Mouse (Mus musculus) limb, embryonic 10.5 days (tissue): ENCODE measurements around the gene Tm4sf5. TPM values are rescaled to one million over a fixed set of nuclear protein-coding genes. Genes with fewer than 3 reads are reported as not detected.
A peak's percentile ranks its signal among the peaks of the same experiment; 100 is the strongest.

Experiments used
- DNase-seq: peaks from one replicate; pipeline ENCODE4 v3.0.0-alpha.2; 2017; ENCODE audit warnings: low spot score
- H3K27ac ChIP-seq: fragments of 300-500 bp; sonication (generic); 2 replicates; pipeline ENCODE4 v1.5.1; 2016; ENCODE audit warnings: mild to moderate bottlenecking
- H3K27me3 ChIP-seq: fragments of 300-500 bp; sonication (generic); 2 replicates; pipeline ENCODE4 v1.6.1; 2016; ENCODE audit warnings: low read depth, mild to moderate bottlenecking; ENCODE audit not compliant: poor library complexity, severe bottlenecking
- H3K36me3 ChIP-seq: fragments of 300-500 bp; sonication (generic); 2 replicates; pipeline ENCODE4 v1.6.1; 2016; ENCODE audit warnings: mild to moderate bottlenecking, moderate library complexity
- H3K4me1 ChIP-seq: fragments of 300-500 bp; sonication (generic); 2 replicates; pipeline ENCODE4 v1.6.1; 2016
- H3K4me3 ChIP-seq: fragments of 300-500 bp; sonication (generic); 2 replicates; pipeline ENCODE4 v1.5.1; 2016; ENCODE audit warnings: mild to moderate bottlenecking, moderate library complexity
- H3K9me3 ChIP-seq: fragments of 300-500 bp; sonication (generic); replicated peaks from 2 replicates; pipeline ENCODE4 v1.6.1; 2016; ENCODE audit warnings: mild to moderate bottlenecking
- WGBS: fragments of 180-500 bp; shearing (Covaris S2); methylation state at CpG from one replicate; pipeline ENCODE4 v1.1.7; 2016; 5-methylcytosine and 5-hydroxymethylcytosine counted together
- polyA plus RNA-seq: library from polyadenylated mRNA; unstranded; fragments of >200 nt; fragmentation: Nextera tagmentation; extraction: Ambion mirVana; gene quantifications from 2 replicates; pipeline ENCODE4 v1.2.1, GENCODE M21; 2016

Tm4sf5 gene
- polyA plus RNA-seq, 1 experiment from 2014 or later: 1.2 TPM

- no peak for DNase-seq
- Histone ChIP-seq H3K9me3 (no peaks in the 10 kb centered on the region), H3K4me3 (no peak overlapping the region), H3K36me3 (no peaks in the 10 kb centered on the region), H3K27ac (no peak overlapping the region), H3K4me1 (no peaks in the 10 kb centered on the region), H3K27me3 (no peaks in the 10 kb centered on the region)
- 54% methylated on average over 4 of the region's 4 CpGs for WGBS
These were observed 17.2 kb upstream of the Tm4sf5 start for GRCm38 (mm10) chr11:70487816-70488215.

GRCm38 (mm10) chr11:70489138-70489537 lies 15.9 kb upstream of the Tm4sf5 start:
- Histone ChIP-seq H3K9me3 (no peaks in the 10 kb centered on the region), H3K27ac (no peak overlapping the region), H3K4me1 (no peaks in the 10 kb centered on the region), H3K4me3 (no peak overlapping the region), H3K36me3 (no peaks in the 10 kb centered on the region), H3K27me3 (no peaks in the 10 kb centered on the region)
- WGBS: 88% methylated on average over 3 of the region's 3 CpGs
- no peak for DNase-seq

DNA sequence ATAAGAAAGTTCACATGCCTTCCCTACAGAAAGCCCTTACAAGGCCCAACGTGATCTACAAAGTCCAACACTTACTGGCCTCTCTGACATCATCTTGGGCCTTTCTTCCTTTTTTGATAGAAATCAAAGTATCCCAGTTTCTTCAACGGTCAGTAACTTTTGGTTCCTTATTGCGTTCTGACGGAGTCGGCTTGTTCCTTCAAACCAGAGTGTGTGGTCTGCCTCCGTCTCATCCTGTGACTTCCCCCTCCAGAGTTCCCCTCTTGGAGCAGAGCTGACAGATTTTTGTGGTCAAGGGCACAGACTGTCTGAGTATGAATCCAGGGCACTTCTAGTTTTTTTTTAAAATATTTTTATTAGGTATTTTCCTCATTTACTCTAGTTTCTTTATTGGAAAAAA lies 15.4 kb upstream of the Tm4sf5 start:
- Histone ChIP-seq H3K9me3 (no peaks in the 10 kb centered on the region), H3K36me3 (no peaks in the 10 kb centered on the region), H3K4me3 (no peak overlapping the region), H3K4me1 (no peaks in the 10 kb centered on the region), H3K27ac (no peak overlapping the region), H3K27me3 (no peaks in the 10 kb centered on the region)
- DNase-seq: no peak
- 90% methylated on average over 6 of the region's 6 CpGs for WGBS

DNA sequence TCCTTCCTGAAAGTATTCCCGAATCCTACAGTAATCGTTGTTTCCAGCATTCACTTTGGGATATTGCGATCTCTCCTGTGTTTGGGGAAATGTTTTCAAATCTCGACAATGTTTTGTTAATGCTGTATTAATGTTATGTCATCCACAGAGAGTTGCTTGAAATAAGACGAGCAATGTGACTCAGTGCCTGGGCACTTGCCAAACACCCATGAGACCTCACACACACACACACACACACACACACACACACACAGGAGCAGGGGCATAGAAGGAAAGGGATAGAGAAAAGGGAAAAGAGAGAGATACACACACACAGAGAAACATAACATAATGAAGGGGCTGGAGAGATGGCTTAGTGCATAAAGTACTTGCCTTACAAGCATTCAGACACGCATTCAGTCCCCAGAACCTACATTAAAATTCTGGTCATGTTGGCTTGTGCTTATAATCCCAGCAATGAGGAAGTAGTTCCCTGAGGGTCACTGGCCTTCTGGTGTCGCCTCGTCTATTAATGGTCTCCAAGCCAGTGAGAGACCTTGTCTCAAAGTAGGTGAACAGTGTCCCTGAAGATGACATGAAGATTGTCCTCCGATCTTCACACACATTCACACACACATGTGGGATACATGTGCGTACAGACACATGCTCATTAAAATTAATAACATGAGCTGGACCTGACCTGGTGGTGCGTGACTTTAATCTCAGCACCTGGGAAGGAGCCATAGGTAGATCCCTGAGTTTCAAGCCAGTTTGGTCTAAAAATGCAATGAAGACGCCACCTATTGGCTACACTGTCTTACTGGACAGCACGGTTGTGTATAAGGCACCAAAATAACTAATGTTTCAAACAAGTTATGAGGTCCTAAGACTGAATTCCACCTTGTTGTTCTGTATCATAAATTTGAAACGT lies 5.2 kb upstream of the Tm4sf5 start:
- Histone ChIP-seq H3K4me1 (no peaks in the 10 kb centered on the region), H3K9me3 (no peaks in the 10 kb centered on the region), H3K27ac (no peak overlapping the region), H3K36me3 (no peaks in the 10 kb centered on the region), H3K27me3 (peaks cover 2% of the 10 kb centered on the region), H3K4me3 (no peak overlapping the region)
- no peak for DNase-seq
- WGBS: 82% methylated on average over 14 of the region's 14 CpGs

GRCm38 (mm10) chr11:70500476-70500812 lies 4.6 kb upstream of the Tm4sf5 start:
- WGBS: 88% methylated on average over 1 of the region's 1 CpGs
- no peaks in the 10 kb centered on the region for H3K36me3 ChIP-seq
- H3K27me3 ChIP-seq: peaks cover 8% of the 10 kb centered on the region
- H3K27ac ChIP-seq: no peak overlapping the region
- no peak for DNase-seq
- H3K9me3 ChIP-seq: no peaks in the 10 kb centered on the region
- H3K4me1 ChIP-seq: no peaks in the 10 kb centered on the region
- H3K4me3 ChIP-seq: no peak overlapping the region

DNA sequence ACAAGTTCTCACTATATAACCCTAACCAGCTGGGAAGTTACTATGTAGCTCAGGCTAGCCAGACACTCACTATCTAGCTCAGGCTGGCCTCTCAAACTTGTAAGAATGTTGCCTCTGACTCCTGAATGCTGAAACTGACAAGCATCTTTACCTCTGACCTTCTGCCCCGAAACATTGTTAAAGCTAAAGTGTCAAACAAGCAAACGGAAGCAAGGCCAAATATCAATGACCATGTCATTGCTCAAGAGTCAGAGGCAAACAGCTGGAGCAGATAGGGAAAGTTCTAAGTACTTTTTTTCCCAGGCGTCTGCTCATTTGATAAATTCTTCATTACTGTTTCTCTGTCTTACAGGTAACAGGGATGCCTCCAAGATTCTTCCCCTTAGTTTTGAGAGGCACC lies 3.0 kb upstream of the Tm4sf5 start:
- Histone ChIP-seq H3K4me1 (no peaks in the 10 kb centered on the region), H3K4me3 (no peak overlapping the region), H3K9me3 (no peaks in the 10 kb centered on the region), H3K27me3 (peaks cover 12% of the 10 kb centered on the region), H3K36me3 (no peaks in the 10 kb centered on the region), H3K27ac (no peak overlapping the region)
- DNase-seq: no peak
- 84% methylated on average over 3 of the region's 3 CpGs for WGBS

DNA sequence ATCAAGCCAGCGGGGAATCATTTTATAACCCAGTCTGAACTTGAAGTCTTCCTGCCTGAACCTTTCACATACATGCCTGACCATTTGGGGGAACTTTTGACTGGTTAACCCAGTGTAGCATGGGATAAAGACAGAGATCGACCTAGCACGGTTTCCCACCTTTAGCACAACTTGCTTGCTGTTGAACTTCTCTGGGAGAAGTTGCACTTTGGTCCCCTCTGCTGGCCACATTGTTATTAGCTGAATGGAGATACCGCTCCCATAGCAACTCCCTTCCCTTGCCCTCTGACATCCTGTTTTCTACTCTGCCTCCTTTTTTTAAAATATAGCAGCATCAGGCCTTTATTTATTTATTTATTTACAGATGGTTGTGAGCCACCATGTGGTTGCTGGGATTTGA lies 1.3 kb downstream of the Tm4sf5 start:
- Histone ChIP-seq H3K9me3 (no peaks in the 10 kb centered on the region), H3K4me1 (peaks cover 16% of the 10 kb centered on the region), H3K27me3 (peaks cover 35% of the 10 kb centered on the region), H3K4me3 (no peak overlapping the region), H3K27ac (no peak overlapping the region), H3K36me3 (no peaks in the 10 kb centered on the region)
- 38% methylated on average over 4 of the region's 4 CpGs for WGBS
- peak; percentile 63 for DNase-seq

GRCm38 (mm10) chr11:70506962-70507515 lies 2.0 kb downstream of the Tm4sf5 start:
- no peaks in the 10 kb centered on the region for H3K9me3 ChIP-seq
- 77% methylated on average over 7 of the region's 7 CpGs for WGBS

DNA sequence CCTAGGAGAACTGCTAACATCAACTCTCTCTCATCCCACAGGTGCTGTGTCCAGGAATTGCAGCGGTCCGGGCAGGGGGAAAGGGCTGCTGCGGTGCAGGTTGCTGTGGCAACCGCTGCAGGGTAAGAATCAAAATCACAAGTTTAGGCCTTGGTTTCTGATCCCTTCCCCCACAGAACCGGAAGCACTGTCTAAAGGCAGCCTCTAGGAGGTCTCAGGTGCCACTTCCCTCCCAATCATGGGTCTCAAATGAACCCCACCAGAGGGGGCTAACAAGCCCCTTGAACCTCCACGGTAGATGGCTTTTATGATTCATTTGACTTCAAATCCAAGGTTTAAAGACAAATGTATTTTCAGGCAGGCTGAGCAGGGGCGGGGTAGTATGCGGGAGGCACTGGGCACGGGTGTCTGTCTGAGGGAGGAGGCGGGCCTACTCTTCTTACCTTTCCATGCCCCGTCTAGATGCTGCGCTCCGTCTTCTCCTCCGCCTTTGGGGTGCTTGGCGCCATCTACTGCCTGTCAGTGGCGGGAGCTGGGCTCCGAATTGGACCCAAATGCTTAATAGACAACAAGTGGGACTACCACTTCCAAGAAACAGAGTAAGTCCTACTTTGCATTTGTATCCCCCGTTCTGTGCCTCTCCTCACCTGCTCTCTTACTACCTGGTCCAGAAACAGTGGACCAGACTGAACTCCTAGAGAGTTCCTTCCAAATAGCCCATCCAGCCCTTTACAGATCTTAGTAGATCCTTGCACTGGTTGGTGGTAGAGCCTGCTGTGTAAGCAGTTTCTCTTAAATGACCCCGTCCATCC lies 4.9 kb downstream of the Tm4sf5 start:
- DNase-seq: peak; percentile 62
- WGBS: 12% methylated on average over 19 of the region's 19 CpGs
- Histone ChIP-seq H3K4me1 (peaks cover 17% of the 10 kb centered on the region), H3K36me3 (no peaks in the 10 kb centered on the region), H3K27me3 (peaks cover 32% of the 10 kb centered on the region), H3K4me3 (peak overlapping the region; percentile 19), H3K9me3 (no peaks in the 10 kb centered on the region), H3K27ac (no peak overlapping the region)

More at GRCm38 (mm10) chr11:70506962-70507515, 2.0 kb downstream of the Tm4sf5 start:
- H3K36me3 ChIP-seq: no peaks in the 10 kb centered on the region
- DNase-seq: no peak
- no peak overlapping the region for H3K27ac ChIP-seq
- H3K27me3 ChIP-seq: peaks cover 35% of the 10 kb centered on the region
- peaks cover 17% of the 10 kb centered on the region for H3K4me1 ChIP-seq
- H3K4me3 ChIP-seq: no peak overlapping the region

DNA sequence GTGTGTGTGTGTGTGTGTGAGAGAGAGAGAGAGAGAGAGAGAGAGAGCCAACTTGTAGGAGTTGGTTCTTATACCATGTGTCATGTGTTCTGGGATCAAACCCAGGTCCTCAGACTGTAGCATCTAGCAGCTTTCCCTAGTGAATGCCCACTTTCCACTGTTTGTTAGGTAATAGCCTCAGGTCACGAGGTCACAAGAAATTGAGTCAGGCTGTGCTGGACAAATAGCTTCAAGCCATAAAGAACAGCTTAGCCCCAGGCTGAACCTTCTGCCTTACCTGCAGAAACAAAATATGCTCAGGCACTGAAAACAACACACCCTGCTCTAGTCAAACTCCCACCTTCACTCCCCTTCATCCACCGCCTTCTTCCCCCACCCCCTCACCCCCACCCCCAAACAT lies 6.2 kb downstream of the Tm4sf5 start:
- Histone ChIP-seq H3K27ac (no peak overlapping the region), H3K4me3 (no peak overlapping the region), H3K36me3 (no peaks in the 10 kb centered on the region), H3K4me1 (peaks cover 17% of the 10 kb centered on the region), H3K27me3 (peaks cover 23% of the 10 kb centered on the region), H3K9me3 (no peaks in the 10 kb centered on the region)
- no peak for DNase-seq
- WGBS: 72% methylated on average over 2 of the region's 2 CpGs

GRCm38 (mm10) chr11:70511825-70512224 lies 6.8 kb downstream of the Tm4sf5 start:
- H3K4me3 ChIP-seq: no peak overlapping the region
- peaks cover 17% of the 10 kb centered on the region for H3K4me1 ChIP-seq
- H3K36me3 ChIP-seq: no peaks in the 10 kb centered on the region
- H3K27ac ChIP-seq: no peak overlapping the region
- DNase-seq: no peak
- H3K9me3 ChIP-seq: no peaks in the 10 kb centered on the region
- WGBS: 92% methylated on average over 7 of the region's 7 CpGs
- peaks cover 23% of the 10 kb centered on the region for H3K27me3 ChIP-seq

DNA sequence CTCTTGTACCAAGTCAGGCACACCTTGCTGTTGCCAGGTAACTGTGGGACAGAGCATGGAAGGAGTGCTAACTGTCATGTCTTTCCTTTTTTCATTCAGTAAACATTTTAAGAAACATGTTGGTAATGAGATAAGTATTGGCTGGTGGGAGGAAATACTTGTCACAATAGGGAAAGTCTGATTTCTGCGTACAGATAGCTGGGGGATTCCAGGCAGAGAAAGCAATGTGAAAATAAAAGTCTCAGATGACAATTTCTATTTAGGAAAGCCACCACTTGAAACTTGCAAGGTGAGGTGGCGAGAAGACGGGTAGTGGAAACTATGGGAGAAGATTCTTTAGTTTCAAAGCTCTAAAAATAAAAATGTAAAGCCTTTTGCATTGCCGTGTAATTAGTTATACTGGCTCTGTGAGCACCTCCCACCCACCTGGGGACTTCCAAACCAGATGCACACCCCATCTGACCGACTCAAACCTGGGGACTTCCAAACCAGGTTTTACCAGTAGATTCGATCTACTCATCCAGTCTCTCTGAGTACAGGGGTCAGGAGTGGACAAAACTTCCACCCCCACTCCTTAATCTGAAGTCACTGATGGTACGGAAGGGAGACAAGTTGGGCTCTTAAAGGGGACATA lies 7.8 kb downstream of the Tm4sf5 start:
- Histone ChIP-seq H3K27me3 (peaks cover 19% of the 10 kb centered on the region), H3K9me3 (no peaks in the 10 kb centered on the region), H3K4me1 (peaks cover 17% of the 10 kb centered on the region), H3K36me3 (no peaks in the 10 kb centered on the region), H3K4me3 (no peak overlapping the region), H3K27ac (no peak overlapping the region)
- no peak for DNase-seq
- WGBS: 85% methylated on average over 7 of the region's 7 CpGs
